Mouse (Mus musculus) midbrain, embryonic 13.5 days (tissue): ENCODE measurements around the gene Sh3pxd2b. TPM values are rescaled to one million over a fixed set of nuclear protein-coding genes. Genes with fewer than 3 reads are reported as not detected.

Source experiments
- polyA plus RNA-seq: library from polyadenylated mRNA; unstranded; fragments of >200 nt; fragmentation: Nextera tagmentation; extraction: Ambion mirVana; gene quantifications from 2 replicates; pipeline ENCODE4 v1.2.1, GENCODE M21; 2015

Sh3pxd2b gene
- polyA plus RNA-seq, 1 experiment from 2014 or later = 25.3 TPM

Other genes starting within 250 kb of the Sh3pxd2b start
- gene Il9r, start 147.5 kb upstream of the Sh3pxd2b start, polyA plus RNA-seq = not detected in 2 replicates
- 46.5 and 46.6 TPM in 2 replicates for gene Snrnp25, start 142.4 kb upstream of the Sh3pxd2b start, polyA plus RNA-seq
- 13.6 and 14.8 TPM in 2 replicates for gene Rhbdf1, start 125.5 kb upstream of the Sh3pxd2b start, polyA plus RNA-seq
- gene Mpg, start 121.3 kb upstream of the Sh3pxd2b start, polyA plus RNA-seq = 34.1 and 35.2 TPM in 2 replicates
- 46.5 and 47.2 TPM in 2 replicates for gene Nprl3, start 80.1 kb upstream of the Sh3pxd2b start, polyA plus RNA-seq
- gene Hba-x, start 71.4 kb upstream of the Sh3pxd2b start, polyA plus RNA-seq = 354 and 365 TPM in 2 replicates
- 2,311 and 2,595 TPM in 2 replicates for gene Hba-a1, start 64.3 kb upstream of the Sh3pxd2b start, polyA plus RNA-seq
- gene Hbq1b, start 60.9 kb upstream of the Sh3pxd2b start, polyA plus RNA-seq = 1.2 and 1.4 TPM in 2 replicates
- 5,740 and 6,263 TPM in 2 replicates for gene Hba-a2, start 51.3 kb upstream of the Sh3pxd2b start, polyA plus RNA-seq
- gene Hbq1a, start 47.8 kb upstream of the Sh3pxd2b start, polyA plus RNA-seq = 1.4 TPM in 1 of 2 replicates, not detected in the other
- 55.0 and 55.2 TPM in 2 replicates for gene Ubtd2, start 107.5 kb downstream of the Sh3pxd2b start, polyA plus RNA-seq
- 0.35 TPM in 1 of 2 replicates, not detected in the other for gene Efcab9, start 184.3 kb downstream of the Sh3pxd2b start, polyA plus RNA-seq
- 1.1 and 2.3 TPM in 2 replicates for gene Stk10, start 185.5 kb downstream of the Sh3pxd2b start, polyA plus RNA-seq